ENCODE assay signal across 24 mouse cellular contexts in genomic region chr3:146302451-146302850, GRCm38 (mm10).
DNase-seq lines count a peak whose midpoint lies in the region; ATAC-seq and TF ChIP-seq lines count a peak whose summit lies in the region.
"Had no signal": no experiment of that assay in that cellular context is flagged by ENCODE, and none has a peak within 500 bp of the region (broad histone marks: within the 10 kb centered on the region; RNA-seq: fewer than 3 reads in every experiment).

No protein-coding gene starts in this region.

- no peaks in the 10 kb centered on the region for H3K79me2 ChIP-seq in myocyte (ENCODE audit: control insufficient read depth, insufficient read depth)

- DNase-seq in forebrain, embryonic 11.5 days (ENCODE audit: low spot score), result peak; percentile 8
- peak; percentile 27 for DNase-seq in heart, embryonic 10.5 days (ENCODE audit: low spot score)
- DNase-seq in heart, adult 9 months (ENCODE audit: low spot score in 2 of 2), result no peak
- DNase-seq: adrenal gland, adult 8-10 months; adrenal gland, postnatal 14 days; adrenal gland, postnatal 36 days; B cell, adult 2 months; cerebellum, adult 11-12 months; cerebellum, adult 2 months; cerebellum, adult 9-10 months; cerebellum, postnatal 10 days; cerebellum, postnatal 25 days; forebrain, postnatal 0 days had no signal

- no peaks in the 10 kb centered on the region for H3K4me1 ChIP-seq in forebrain, embryonic 11.5 days (replicated peaks; ENCODE audit: control insufficient read depth, insufficient read depth, low read length)
- no peaks in the 10 kb centered on the region for H3K4me1 ChIP-seq in forebrain, embryonic 13.5 days
- peaks cover 10% of the 10 kb centered on the region for H3K4me1 ChIP-seq in heart, embryonic 10.5 days
- H3K4me1 ChIP-seq: embryonic facial prominence, embryonic 10.5 days; embryonic facial prominence, embryonic 12.5 days; forebrain, embryonic 12.5 days; forebrain, embryonic 15.5 days had no signal

- no peak overlapping the region for H3K27ac ChIP-seq in forebrain, embryonic 11.5 days (ENCODE audit: low read depth, low read length)
- no peak overlapping the region for H3K27ac ChIP-seq in forebrain, embryonic 13.5 days
- no peak overlapping the region for H3K27ac ChIP-seq in heart, embryonic 10.5 days
- H3K27ac ChIP-seq: embryonic facial prominence, embryonic 10.5 days; embryonic facial prominence, embryonic 12.5 days; forebrain, embryonic 12.5 days; forebrain, embryonic 15.5 days had no signal

- H3ac ChIP-seq in myocyte (ENCODE audit: control insufficient read depth, insufficient read length), result no peak overlapping the region

- TF ChIP-seq POLR2A in myocyte (IDR thresholded peaks at IDR 0.05; ENCODE audit: insufficient read length, low read depth), result no peak

- no peak for ATAC-seq in forebrain, embryonic 11.5 days (replicated peaks; ENCODE audit: low FRiP score)
- no peak for ATAC-seq in forebrain, embryonic 13.5 days
- ATAC-seq: activated CD4-positive, CD25-positive, alpha-beta regulatory T cell, adult 4 months; CD4-positive, CD25-positive, alpha-beta regulatory T cell, adult 4 months; forebrain, embryonic 15.5 days; forebrain, postnatal 0 days had no signal

- WGBS in forebrain, embryonic 11.5 days, result 79% methylated on average over 3 of the region's 3 CpGs
- WGBS in forebrain, embryonic 13.5 days, result 88% methylated on average over 3 of the region's 3 CpGs
- 83% methylated on average over 3 of the region's 3 CpGs for WGBS in heart, embryonic 10.5 days

- H3K4me2 ChIP-seq in forebrain, embryonic 11.5 days (ENCODE audit: low read depth, low read length, severe bottlenecking), result no peak overlapping the region
- no peak overlapping the region for H3K4me2 ChIP-seq in forebrain, embryonic 13.5 days
- peak overlapping the region; percentile 25 for H3K4me2 ChIP-seq in myocyte (ENCODE audit: low read depth)
- H3K4me2 ChIP-seq: embryonic facial prominence, embryonic 12.5 days; forebrain, embryonic 12.5 days; forebrain, embryonic 15.5 days had no signal

- no peaks in the 10 kb centered on the region for H3K9me3 ChIP-seq in forebrain, embryonic 11.5 days (ENCODE audit: control insufficient read depth, low read length)
- no peaks in the 10 kb centered on the region for H3K9me3 ChIP-seq in forebrain, embryonic 13.5 days (replicated peaks)
- H3K9me3 ChIP-seq in heart, embryonic 10.5 days, result no peaks in the 10 kb centered on the region
- H3K9me3 ChIP-seq: embryonic facial prominence, embryonic 10.5 days; embryonic facial prominence, embryonic 12.5 days; forebrain, embryonic 12.5 days; forebrain, embryonic 15.5 days; G1E had no signal

- no peaks in the 10 kb centered on the region for H3K27me3 ChIP-seq in forebrain, embryonic 11.5 days (ENCODE audit: control insufficient read depth, insufficient read depth, low read length)
- H3K27me3 ChIP-seq in forebrain, embryonic 13.5 days, result no peaks in the 10 kb centered on the region
- H3K27me3 ChIP-seq in heart, embryonic 10.5 days (ENCODE audit: insufficient read depth, poor library complexity, severe bottlenecking), result no peaks in the 10 kb centered on the region
- no peaks in the 10 kb centered on the region for H3K27me3 ChIP-seq in myocyte (ENCODE audit: control insufficient read depth, insufficient read depth, insufficient read length)
- H3K27me3 ChIP-seq: CH12.LX; embryonic facial prominence, embryonic 12.5 days; forebrain, embryonic 12.5 days; forebrain, embryonic 15.5 days; Patski had no signal

- H3K9ac ChIP-seq in forebrain, embryonic 11.5 days (ENCODE audit: low read length), result no peak overlapping the region
- H3K9ac ChIP-seq in forebrain, embryonic 13.5 days, result no peak overlapping the region
- H3K9ac ChIP-seq: embryonic facial prominence, embryonic 12.5 days; forebrain, embryonic 12.5 days; forebrain, embryonic 15.5 days; forebrain, postnatal 0 days had no signal

- no peaks in the 10 kb centered on the region for H3K36me3 ChIP-seq in forebrain, embryonic 11.5 days (ENCODE audit: control insufficient read depth, insufficient read depth, low read length)
- H3K36me3 ChIP-seq in forebrain, embryonic 13.5 days (ENCODE audit: poor library complexity, severe bottlenecking), result no peaks in the 10 kb centered on the region
- no peaks in the 10 kb centered on the region for H3K36me3 ChIP-seq in heart, embryonic 10.5 days
- no peaks in the 10 kb centered on the region for H3K36me3 ChIP-seq in myocyte (ENCODE audit: control insufficient read depth, insufficient read depth)
- H3K36me3 ChIP-seq: embryonic facial prominence, embryonic 10.5 days; embryonic facial prominence, embryonic 12.5 days; forebrain, embryonic 12.5 days; forebrain, embryonic 15.5 days; G1E had no signal

- no peak overlapping the region for H3K4me3 ChIP-seq in forebrain, embryonic 11.5 days (ENCODE audit: low read depth, low read length)
- H3K4me3 ChIP-seq in forebrain, embryonic 13.5 days, result no peak overlapping the region
- H3K4me3 ChIP-seq in heart, embryonic 10.5 days, result no peak overlapping the region
- H3K4me3 ChIP-seq in myocyte, result no peak overlapping the region
- H3K4me3 ChIP-seq: embryonic facial prominence, embryonic 10.5 days; embryonic facial prominence, embryonic 12.5 days; forebrain, embryonic 12.5 days; forebrain, embryonic 15.5 days had no signal

TF ChIP-seq in myocyte, 11 proteins besides CTCF, POLR2A, EP300 and RAD21:
- TF ChIP-seq TCF3 (IDR thresholded peaks at IDR 0.05; ENCODE audit: insufficient read length, low read depth) (no peak), SRF (IDR thresholded peaks at IDR 0.05; ENCODE audit: control insufficient read depth, insufficient read length, low read depth) (no peak), MAX (IDR thresholded peaks at IDR 0.05; ENCODE audit: low read depth) (no peak), E2F4 (IDR thresholded peaks at IDR 0.05; ENCODE audit: insufficient read depth) (no peak), USF1 (IDR thresholded peaks at IDR 0.05; ENCODE audit: low read depth) (no peak), TCF12 (IDR thresholded peaks at IDR 0.05; ENCODE audit: insufficient read depth, poor library complexity, severe bottlenecking) (no peak), MYOG (IDR thresholded peaks at IDR 0.05; ENCODE audit: control insufficient read depth in 1 of 3, insufficient read depth in 1 of 3, insufficient read length in 2 of 3, low read depth in 2 of 3) (no peak), CEBPB (IDR thresholded peaks at IDR 0.05; ENCODE audit: insufficient read depth, poor library complexity, severe bottlenecking) (no peak), POLR2AphosphoS2 (IDR thresholded peaks at IDR 0.05; ENCODE audit: insufficient read length, low read depth) (no peak), MYOD1 (IDR thresholded peaks at IDR 0.05; ENCODE audit: control insufficient read depth in 1 of 3, insufficient read length in 2 of 3, low read depth in 2 of 3) (no peak), REST (IDR thresholded peaks at IDR 0.05; ENCODE audit: insufficient read depth, insufficient read length) (no peak)

Comparison
In these comparisons a context has a peak if more than half of its experiments do, and no peak if none do; other contexts are left out.
1. DNase-seq: peak in forebrain, embryonic 11.5 days (single experiment) and heart, embryonic 10.5 days (single experiment); none in heart, adult 9 months (0 of 2).